Mouse (Mus musculus) kidney, postnatal 10 days (tissue): Measurements from ENCODE around the gene Cd81.

Source experiments
- DNase-seq: peaks from one replicate; pipeline ENCODE4 v3.0.0; 2021; ENCODE audit warnings: mixed read lengths

The Cd81 gene

DNA sequence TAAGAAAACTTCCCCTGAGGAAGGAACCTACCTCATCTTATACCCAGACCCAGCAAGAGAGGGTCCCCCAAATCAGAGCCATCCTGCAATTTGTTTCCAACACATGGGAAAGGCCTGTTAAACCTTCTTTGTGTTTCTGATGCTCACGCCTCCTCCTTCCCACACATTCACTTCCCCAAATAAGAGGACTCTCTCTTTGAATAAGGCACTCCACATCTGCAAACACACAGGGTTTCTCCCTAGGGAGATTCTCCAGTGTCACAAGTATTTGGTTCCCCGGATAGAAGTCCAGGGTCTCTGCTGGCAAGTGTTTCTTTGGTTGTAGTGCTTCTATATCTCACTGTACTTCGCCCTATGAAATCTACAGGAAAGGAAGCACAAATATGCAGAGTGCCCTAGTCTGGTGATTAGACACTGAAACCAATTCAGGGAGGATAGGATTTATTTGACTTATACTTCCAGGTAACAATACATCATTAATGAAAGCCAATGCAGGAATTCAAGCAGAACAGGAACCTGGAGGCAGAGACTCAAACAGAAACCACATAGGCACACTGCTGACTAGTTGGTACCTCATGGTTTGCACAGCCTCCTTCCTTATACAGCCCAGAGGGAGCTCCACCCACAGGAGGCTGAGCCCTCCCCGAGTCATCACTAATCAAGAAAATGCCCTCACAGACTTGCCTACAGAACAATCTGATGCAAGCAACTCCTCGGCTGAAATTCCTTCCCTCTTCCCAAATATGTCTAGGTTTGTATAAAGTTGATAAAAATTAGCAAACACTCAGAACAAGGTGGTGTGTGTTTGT, 31.0 kb upstream of the Cd81 start:
- no peak for DNase-seq

DNA sequence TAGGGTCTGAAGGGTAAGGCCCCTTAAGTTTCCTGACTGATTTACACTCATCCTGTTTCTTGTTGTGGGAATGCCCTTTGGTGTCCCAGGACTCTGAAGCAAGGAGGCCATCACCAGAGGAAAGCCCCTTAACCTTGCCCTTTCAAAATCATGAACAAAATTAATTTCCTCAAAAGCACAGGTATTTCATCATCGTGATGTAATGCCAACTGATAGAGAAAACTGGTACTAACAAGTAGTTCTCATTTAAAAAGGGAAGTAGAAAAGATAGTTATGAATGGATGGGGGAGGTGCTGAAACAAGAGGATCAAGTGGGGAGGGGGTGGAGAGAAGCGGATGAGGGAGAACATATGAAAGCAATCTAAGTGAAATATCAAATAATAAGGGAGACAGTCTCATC, 29.0 kb upstream of the Cd81 start:
- no peak for DNase-seq

DNA sequence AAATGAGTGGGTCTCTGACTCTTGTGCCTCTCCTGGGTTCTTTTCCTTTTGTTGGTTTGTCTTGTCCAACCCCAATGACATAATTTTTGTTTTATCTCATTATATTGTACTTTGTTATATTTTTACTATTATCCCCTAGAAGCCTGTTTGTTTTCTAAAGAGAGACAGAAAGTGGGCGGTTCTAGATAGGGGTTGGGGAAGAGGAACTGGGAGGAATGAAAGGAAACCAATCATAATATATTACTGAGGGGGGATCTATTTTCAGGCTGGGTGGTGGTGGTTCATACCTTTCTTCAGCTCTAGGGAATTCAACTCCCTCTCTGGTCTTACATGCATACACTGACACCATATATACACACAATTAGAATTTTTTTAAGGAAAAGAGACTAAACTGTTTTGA, 28.2 kb upstream of the Cd81 start:
- no peak for DNase-seq

DNA sequence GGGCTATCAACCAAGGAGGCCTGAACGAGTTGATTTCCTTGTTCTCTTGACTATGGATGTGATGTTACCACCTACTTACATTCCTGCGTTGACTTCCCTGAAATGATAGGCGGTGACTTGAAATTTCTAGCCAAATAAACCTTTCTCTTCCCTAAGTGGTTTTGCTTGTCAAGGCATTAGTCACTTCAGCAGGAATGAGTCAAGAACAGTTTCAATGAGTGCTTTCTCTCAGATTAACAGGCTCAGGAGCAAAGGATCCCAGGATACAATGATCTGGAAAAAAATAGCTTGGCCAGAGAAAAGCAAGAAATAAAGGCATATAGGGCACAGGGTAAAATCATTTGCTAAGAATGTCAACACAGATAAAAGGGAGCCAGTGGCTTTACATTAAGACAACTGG, 27.0 kb upstream of the Cd81 start:
- no peak for DNase-seq

DNA sequence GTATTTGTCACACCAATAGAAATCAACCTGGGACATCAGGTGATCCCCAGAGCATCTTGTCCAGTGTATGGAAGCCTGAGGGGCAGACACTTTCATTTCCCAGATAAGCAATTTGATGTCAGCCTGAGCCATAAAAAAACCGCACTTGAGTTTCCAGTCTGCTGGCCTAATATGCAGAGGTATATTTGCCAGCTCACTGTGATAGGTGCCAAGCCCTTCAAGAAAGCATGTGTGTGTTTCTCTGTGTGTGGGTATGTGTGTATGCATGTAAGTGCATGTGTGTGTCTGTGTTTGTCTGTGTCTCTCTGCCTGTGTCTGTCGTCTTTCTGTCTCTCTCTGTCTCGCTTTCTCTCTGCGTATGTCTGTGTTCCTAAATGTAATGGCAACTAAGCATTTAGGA, 25.3 kb upstream of the Cd81 start:
- no peak for DNase-seq

DNA sequence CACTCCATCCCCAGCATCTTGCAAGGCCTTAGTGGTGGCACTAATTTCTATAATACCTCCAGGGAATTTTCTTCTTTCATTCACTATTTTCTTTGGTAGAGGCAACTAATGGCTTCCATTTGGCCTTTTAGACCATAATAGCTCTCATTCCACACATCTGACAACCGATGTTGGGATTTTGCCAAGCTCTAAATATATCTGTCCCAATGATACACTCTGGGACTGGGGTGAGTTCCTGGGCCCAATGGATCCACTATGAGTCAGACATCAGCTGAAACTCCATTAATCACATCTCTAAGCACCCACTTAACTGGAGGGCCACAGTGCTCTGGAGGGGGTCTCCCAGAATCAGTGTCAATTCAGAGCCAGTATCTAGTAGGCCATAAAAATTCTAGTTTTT, 20.7 kb upstream of the Cd81 start:
- DNase-seq: no peak

DNA sequence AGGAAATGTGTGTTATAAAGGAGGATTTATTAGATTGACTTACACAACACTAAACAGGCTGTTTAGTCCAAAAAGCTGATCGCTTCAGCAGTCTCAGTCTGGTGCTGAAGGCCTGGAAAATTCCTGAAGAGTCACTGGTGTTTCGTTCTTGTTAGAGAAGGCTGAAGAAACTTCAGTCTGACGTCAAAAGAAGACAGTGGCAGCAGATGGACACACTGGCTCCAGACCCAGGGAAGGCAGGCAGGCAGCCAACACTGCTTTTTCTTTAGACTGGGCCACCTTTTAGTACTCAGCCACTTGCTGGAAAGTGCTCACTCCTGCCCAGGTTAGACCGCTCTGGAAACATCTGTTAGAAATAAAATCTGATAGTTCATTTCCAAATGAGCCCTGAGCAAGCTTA, 19.0 kb upstream of the Cd81 start:
- peak; percentile 55 for DNase-seq

DNA sequence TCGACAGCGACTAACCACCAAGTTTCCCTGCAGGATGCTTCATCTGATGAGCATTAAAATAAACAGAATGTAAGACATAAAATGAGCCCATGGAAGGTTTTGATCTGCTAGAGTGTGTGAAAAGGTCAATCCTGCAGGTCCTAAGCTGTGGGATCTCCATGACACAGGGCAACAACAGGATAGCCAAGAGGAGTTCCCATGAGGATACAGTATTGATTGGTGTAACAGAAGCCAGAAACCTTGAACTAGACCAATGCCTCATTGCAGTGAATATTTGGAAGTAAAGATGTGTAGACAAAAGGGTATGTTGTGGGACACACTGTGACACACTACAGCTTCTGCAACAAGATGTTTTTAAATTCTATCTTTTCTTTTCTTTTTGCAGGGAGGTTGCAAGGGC, 18.4 kb upstream of the Cd81 start:
- no peak for DNase-seq

DNA sequence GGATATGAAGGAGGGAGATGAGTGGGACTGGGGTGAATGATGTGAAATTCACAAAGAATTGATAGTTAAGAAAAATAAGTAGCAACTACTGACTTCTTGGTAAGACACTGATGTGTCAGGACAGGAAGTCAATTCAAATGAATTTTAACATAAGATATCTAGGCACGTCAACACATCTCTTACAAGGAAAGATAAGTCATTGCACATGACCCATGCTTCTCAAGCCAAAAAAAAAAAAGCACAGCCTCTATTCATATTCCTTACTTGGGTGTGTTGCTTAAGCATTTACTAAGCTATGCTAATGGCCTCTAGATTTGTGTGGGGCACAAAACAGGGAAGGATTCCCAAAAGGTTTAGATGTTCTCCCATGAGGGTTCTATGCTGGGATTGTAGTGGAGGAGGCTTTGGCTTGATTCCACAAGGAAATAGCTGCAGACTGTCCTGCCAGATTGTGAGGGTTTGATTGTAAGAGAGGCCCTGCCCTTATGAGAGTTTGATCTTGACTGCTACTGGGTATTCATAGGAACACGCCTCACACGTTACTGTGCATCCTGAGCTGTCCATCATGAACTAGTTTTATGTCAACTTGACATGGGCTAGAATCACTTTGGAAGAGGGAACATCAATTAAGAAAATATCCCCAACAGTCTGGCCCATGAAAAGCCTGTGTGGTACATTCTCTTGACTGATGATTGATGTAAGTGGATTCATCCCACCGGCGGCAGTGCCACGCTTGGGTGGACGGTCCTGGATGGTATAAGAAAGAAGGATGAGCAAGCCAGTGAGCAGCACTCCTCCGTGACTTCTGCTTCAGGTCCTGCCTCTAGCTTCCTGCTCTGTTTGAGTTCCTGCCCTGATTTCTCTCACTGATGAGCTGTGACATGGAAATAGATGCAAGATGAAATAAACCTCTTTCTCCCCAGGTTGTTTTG, 17.8 kb upstream of the Cd81 start:
- no peak for DNase-seq

DNA sequence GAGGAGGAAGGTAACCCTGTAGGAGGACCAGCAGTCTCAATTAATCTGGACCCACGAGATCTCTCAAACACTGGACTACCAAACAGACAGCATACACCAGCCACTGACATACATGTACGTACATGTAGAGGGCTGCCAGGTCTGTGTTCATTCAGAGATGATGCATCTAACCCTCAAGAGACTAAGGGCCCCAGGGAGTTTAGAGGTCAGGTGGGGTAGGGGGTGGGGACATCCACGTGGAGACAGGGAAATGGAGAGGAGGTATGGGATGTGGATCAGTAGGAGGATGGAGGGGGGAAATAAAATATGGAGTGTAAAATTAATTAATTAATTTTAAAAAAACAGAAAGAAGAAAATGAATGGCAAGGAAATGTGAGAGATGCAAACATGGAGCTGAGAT, 15.8 kb upstream of the Cd81 start:
- no peak for DNase-seq

DNA sequence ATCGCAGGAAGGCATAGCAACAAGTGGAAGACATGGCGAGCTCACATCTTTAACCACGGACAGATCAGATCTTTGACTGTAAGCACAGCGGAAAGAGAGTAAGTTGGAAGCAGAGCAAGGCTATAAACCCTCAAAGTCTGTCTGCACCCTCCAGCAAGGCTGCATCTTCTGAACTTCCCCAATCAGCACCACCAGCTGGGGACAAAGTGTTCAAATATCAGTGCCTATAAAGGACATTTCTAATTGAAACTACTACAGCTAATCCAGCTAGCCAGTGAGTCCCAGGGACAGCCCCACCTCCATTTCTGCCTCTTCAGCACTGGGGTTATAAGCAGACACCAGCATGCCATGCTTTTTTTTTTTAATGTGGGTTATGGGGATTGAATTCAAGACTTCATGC, 15.2 kb upstream of the Cd81 start:
- no peak for DNase-seq

DNA sequence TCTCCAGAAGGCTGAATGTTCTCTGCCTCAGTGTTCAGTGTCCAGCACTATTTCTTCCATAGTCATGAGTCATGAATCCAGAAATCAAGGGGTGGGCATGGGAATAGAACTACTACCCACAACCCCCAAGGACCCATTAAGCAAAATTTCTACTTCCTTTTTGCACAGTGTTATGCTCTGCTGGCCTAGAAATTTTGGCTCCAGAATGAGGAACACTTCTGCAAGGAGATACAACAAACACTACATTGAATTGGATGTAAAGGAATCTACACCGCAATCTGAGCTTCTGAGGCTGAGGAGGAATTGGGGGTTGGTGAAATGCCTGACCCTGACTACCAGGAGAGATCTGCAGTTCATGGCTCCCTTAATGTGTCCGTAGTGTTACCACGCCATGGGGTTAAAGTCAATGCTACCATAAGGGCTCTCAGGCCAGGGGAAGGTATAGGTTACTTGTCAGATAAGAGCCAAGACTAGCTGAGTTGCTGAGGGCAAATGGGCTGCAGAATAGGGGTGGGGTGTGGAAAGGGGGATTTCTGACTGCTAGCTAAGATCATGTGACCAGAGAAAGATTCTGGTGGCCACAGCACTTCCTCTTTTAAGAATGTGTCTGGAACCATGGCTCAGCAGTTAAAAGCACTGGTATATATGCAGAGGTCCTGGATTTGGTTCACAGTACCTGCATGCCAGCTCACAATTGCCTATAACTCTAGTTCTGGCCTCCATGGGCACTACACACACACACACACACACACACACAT, 14.2 kb upstream of the Cd81 start:
- no peak for DNase-seq

DNA sequence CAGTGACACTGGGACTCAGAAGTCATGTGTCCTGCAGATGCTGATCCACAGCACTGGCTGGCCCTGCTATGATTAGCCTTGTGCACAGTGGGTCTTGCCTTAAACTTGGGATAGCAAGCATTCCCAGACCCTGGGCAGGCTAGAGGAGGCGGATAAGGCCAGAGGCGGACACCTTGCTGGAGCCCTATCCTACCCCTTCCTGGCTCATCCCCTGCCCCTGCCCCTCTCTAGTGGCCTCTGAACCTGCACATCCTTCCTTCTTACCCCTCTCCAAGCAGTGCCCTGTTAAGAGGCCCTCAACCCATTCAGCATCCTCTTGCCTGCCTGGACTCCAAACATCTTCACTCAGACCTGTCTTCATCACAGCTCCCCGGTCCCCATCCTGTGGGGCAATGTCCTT, 12.0 kb upstream of the Cd81 start:
- no peak for DNase-seq

DNA sequence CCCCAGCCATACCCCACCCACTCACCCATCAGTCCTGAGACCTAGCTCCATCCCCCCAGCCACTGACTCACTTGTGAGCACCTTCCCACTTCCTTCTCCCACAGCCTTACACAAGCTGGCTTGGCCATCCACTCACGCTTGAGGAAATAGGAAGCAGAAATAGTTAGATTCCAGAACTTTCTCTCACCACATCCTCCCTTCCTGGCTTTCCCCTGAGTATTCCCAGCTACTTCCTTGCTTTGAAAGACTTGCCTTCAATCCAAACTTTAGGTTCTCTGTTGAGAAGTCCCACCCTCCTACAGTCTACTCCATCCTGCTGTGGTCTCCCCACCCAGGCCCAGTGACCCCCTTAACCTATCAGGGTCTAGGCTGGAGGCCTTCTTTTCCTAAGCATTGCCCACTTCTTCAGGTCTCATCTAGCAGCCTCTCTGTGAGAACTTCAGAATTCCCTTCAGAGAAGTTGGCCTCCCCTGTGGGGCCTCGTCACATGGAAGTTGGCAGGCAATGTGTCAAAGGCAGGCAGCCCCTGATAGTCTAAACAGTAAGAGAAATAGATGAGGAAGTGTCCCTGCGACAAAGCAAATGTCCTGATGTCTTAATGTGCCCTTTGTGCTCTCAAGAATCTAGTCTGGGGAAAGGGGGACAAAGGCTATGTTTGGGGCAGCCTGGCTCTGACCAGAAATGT, 11.3 kb upstream of the Cd81 start:
- DNase-seq: peak; percentile 18

DNA sequence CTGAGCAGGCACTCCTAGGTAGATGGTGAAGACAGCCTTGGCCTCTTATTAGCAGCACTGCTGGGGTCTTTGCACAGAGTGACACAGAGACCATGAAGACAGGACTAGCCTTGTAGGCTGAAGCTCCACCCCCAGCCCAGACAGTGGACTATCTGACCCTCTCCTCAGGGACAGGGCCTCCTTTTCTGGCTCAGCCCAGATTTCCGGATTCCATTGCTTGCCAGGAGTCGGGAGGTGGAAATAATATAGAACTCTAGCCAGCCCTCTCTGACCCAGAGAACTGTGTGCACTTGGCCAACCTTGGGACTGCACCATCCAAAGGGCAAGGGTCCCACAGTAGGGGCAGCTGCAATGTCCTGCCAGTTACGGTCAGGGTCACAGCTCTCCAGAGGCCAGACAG, 10.4 kb upstream of the Cd81 start:
- DNase-seq: peak; percentile 82

DNA sequence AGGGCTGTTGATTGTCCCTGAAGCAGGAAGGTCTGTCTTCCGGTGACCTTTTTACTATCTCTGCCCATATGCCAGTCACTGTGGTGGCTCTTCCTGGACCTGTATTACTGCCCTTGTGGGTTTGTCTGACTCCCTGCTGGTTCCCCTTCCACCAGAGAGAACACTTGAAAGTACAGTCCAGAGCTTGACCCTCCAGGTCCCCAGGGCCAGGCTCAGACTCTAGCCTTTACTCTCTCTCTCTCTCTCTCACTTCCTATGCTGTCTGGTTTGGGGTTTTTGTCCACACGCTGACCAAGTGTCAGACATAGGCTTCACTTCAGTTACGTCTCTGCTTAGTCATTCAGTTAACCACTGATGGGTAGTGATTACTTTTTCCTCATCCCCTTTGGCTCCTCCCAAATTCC, 9.6 kb upstream of the Cd81 start:
- peak; percentile 14 for DNase-seq

DNA sequence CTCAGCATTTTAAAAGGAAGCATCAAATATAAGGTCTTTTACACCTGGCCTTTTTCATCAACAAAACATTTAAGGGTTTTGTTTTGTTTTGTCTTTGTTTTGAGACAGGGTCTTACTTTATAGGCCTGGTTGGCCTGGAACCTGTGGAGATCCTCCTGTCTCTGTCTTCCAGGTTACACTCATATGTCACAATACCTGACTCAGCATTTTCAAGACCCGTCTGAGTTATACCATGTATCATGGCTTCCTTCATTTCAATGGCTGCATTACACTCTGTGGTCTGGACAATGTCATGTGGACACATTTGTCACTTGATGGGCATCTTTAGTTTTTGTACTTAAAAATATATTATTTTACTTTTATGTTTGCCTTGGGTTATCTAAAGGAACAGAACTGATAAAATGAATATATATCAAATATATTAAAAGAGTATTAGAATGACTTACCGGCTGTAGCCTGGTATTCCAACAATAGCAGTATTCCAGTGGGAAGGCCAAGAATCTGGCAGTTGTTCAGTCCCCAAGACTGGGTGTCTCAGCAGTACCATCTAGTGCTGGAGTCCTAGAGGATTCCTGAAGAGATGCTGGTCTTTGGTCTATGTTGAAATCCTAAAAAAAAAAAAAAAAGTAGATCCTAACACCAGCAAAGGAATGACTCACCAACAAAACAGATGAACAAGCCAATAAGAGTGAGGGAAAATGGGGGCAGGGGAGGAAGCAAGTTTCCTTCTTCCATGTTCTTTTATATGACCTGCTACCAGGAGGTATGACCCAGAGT, 8.3 kb upstream of the Cd81 start:
- no peak for DNase-seq

DNA sequence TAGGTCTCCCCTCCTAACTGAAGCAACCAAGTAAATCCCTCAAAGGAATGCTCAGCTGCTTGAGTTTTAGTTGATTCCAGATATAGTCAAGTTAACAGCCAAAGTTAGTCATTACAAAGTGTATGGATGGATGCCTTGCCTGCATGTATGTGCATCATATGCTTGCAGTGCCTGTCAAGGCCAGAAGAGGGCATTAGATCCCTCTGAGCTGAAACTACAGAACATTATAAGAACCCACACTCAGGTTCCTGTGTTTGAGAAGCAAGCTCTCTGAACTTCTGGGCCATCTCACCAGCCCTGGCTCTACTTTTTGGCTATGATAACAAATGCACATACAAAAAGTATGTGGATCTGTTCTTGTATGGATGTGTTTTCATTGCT, 7.7 kb upstream of the Cd81 start:
- no peak for DNase-seq

DNA sequence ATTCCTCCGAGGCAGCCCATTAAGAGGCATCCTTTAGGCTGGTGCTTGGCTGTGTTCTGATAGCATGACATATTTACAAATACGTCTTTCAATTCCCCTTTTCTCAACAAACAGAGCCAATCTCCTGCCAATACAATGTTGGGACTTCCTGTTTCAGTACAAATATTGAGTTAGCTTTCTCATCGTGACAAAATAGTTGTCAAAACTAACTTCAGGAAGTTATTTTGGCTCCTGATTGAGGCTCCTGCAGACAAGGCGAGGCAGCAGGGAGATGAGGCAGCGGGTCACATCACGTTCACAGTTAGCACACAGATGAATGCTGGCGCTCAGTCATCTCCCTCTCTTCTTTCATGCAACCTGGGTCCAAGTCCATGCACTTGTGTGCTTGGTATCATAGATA, 6.2 kb upstream of the Cd81 start:
- DNase-seq: no peak

DNA sequence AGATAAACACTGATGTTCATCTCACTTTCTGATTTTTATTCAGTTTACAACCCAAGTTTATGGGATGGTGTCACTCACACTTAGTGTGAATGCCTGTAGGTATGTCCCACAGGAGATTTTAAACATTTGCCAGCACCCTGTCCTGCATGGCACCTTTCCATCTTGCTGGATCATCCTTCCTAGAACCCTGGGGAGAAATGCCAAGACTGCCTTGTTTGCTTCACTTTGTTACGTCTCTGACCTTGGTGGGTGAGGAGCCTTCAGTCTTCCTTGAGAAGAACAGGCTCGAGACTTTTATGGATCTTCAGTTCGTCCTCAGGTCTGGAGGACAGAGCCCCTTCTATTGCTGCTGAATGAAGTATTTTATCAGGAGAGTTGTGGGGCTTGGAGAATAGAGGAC, 3.2 kb upstream of the Cd81 start:
- no peak for DNase-seq

DNA sequence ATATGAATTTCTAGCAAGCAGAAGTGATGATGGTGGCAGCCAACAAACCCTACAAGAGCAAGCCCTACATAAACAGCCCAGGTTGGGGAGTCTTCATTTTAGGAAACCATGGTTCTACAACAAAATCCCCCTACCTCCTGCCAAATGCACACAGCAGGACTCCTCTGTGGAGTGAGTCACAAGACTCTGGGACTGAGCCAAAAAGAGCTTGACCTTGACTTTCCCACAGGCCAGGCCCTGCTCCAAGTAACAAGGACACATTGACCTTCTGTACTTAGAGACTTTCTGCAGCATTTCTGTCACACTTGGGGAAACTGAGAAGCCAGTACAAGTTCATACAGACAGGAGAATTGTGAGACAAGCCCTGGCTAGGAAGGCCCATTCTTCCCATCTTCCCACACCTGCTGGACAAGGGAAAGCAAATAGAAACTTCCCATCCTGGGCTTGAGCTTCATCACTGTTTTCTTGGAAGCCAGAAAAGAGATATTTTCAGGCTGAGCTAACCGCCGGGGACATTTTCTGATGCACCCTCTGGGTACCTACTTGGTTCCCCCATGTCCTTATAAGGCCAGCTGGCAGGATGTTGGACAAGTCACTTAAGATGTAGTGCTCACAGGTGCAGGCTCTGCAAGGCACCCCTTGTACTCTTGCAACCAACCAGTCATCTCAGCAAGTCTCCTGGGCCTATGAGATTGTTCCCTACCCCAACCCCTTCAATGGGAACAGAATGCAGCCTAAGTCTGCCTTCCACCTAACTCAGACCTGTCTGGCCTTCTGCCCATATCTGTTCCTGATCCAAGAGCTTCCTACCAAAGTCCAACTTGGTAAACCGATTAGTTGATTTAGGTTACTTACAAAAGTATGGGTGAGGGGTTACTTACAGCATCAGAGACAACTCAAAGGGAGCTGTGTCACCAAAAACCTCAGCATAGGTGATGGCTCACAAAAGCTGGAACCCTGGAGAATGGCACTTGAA, 2.4 kb upstream of the Cd81 start:
- DNase-seq: peak; percentile 59
